Mouse (Mus musculus) embryonic facial prominence, embryonic 14.5 days (tissue): ENCODE data around the gene Pola2. TPM values are rescaled to one million over a fixed set of nuclear protein-coding genes. Genes with fewer than 3 reads are reported as not detected.

Experiments
- ATAC-seq: fragments of 200-750 bp; cut with Nextera tagmentation; 2 replicates; pipeline ENCODE4 v1.8.0; 2017; ENCODE audit warnings: low read depth, moderate number of reproducible peaks, moderate TSS enrichment
- DNase-seq: peaks from one replicate; pipeline ENCODE4 v3.0.0-alpha.2; 2015; ENCODE audit warnings: low spot score
- H3K27ac ChIP-seq: fragments of 300-500 bp; sonication (generic); replicated peaks from 2 replicates; pipeline ENCODE4 v1.5.1; 2014; ENCODE audit warnings: low read depth, mild to moderate bottlenecking, low read length, moderate library complexity
- H3K27me3 ChIP-seq: fragments of 300-500 bp; sonication (generic); replicated peaks from 2 replicates; pipeline ENCODE4 v1.6.1; 2014; ENCODE audit warnings: low read length; ENCODE audit not compliant: control insufficient read depth, insufficient read depth
- H3K36me3 ChIP-seq: fragments of 300-500 bp; sonication (generic); 2 replicates; pipeline ENCODE4 v1.6.1; 2014; ENCODE audit warnings: low read length, mixed read lengths; ENCODE audit not compliant: control insufficient read depth, insufficient read depth
- H3K4me1 ChIP-seq: fragments of 300-500 bp; sonication (generic); 2 replicates; pipeline ENCODE4 v1.6.1; 2014; ENCODE audit warnings: antibody characterized with exemption, low read length; ENCODE audit not compliant: control insufficient read depth, insufficient read depth
- H3K4me2 ChIP-seq: fragments of 300-500 bp; sonication (generic); 2 replicates; pipeline ENCODE4 v1.6.1; 2014; ENCODE audit warnings: low read depth, mild to moderate bottlenecking, low read length, moderate library complexity, mixed read lengths
- H3K4me3 ChIP-seq: fragments of 300-500 bp; sonication (generic); 2 replicates; pipeline ENCODE4 v1.5.1; 2014; ENCODE audit warnings: low read depth, mild to moderate bottlenecking, low read length
- H3K9ac ChIP-seq: fragments of 300-500 bp; sonication (generic); 2 replicates; pipeline ENCODE4 v1.6.1; 2014; ENCODE audit warnings: low read depth, mild to moderate bottlenecking, low read length, moderate library complexity, mixed read lengths
- H3K9me3 ChIP-seq: fragments of 300-500 bp; sonication (generic); 2 replicates; pipeline ENCODE4 v1.6.1; 2016; ENCODE audit warnings: low read length; ENCODE audit not compliant: control insufficient read depth
- WGBS: fragments of 180-500 bp; shearing (Covaris S2); extraction: QIAGEN DNeasy Blood & Tissue Kit; methylation state at CpG from one replicate; pipeline ENCODE4 v1.1.7; 2014; 5-methylcytosine and 5-hydroxymethylcytosine counted together
- polyA plus RNA-seq: library from polyadenylated mRNA; unstranded; fragments of >200 nt; fragmentation: Nextera tagmentation; extraction: Ambion mirVana; gene quantifications from 2 replicates; pipeline ENCODE4 v1.2.1, GENCODE M21; 2014

Gene Pola2
- polyA plus RNA-seq, 1 experiment from 2014 or later = 59.1 TPM

DNA sequence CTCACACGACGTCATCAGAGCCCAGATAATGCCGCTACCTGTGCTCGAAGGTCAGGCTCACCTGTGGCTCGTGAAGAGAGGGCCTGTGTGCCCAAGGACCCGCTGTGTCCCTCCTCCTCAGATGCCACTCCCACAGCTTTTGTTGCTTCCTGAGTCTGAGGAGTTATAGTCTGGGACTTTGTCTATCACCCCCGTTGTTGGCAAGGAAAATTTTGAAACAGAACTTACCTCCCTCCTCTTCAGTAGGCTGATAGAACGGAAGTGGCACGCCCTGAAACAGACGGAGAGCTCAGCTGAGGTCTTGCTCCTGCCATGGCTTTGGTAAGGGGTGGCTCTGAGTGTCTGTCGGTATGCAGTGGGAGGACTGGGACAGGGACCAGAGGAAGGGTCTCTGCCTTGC is 13.8 kb downstream of the Pola2 start:
- WGBS = 95% methylated on average over 11 of the region's 11 CpGs
- peaks cover 89% of the 10 kb centered on the region for H3K36me3 ChIP-seq

DNA sequence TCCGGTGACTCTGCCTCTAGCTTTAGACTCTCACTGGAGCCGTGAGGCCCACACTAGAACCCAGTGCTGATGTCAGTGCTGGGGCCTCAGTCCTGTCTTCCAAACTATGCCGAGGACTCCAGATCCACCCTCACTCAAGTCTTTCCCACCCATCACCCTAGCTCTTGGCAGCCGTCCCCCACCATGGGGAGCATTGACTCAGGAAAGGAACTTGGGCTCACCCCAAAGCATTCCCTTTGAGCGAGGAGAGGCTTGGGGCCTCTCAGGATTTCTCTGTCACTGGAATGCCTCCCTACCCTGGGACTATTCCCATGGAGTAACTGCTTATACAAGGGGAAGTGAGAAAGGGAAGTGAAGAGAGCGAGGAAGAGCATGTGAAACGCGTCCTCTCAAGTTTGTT is 18.1 kb downstream of the Pola2 start:
- Histone ChIP-seq H3K9me3 (no peaks in the 10 kb centered on the region), H3K27ac (peak overlapping the region; percentile 3; the same call in 1 of the 2 replicates), H3K36me3 (peaks cover 64% of the 10 kb centered on the region), H3K4me1 (peaks cover 3% of the 10 kb centered on the region; the same call in 1 of the 2 replicates), H3K4me3 (no peak overlapping the region), H3K27me3 (no peaks in the 10 kb centered on the region), H3K4me2 (no peak overlapping the region), H3K9ac (no peak overlapping the region)
- ATAC-seq (no peak), DNase-seq (no peak)
- WGBS = 73% methylated on average over 8 of the region's 8 CpGs

More for the DNA sequence above, 13.8 kb downstream of the Pola2 start:
- no peak overlapping the region for H3K9ac ChIP-seq
- no peak overlapping the region for H3K4me3 ChIP-seq
- no peak overlapping the region for H3K27ac ChIP-seq
- ATAC-seq (no peak), DNase-seq (no peak)
- H3K27me3 ChIP-seq = no peaks in the 10 kb centered on the region
- 0 out of 2 replicates have a peak, but pooled peaks cover 3% of the 10 kb centered on the region for H3K4me1 ChIP-seq
- H3K4me2 ChIP-seq = no peak overlapping the region
- H3K9me3 ChIP-seq = no peaks in the 10 kb centered on the region

DNA sequence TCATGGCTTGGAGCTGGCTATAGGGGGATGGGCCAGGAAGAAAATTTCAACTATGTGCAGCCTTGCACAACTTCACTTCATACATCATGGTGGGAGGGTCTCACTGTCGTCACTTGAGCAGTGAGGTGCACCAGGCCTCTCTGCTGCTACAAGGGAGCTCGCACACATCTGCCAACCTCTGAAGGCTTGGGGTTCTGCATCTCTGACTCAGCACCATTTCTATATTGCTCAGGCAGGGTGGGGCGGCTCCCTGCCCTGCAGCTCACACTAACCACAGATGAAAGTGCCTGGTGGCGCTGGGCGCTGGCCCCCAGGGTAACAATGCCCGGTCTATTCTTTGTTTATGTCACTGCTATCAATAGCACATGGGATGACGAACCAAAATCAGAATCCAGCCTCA is 19.0 kb downstream of the Pola2 start:
- DNase-seq (peak; percentile 74), ATAC-seq (peak; percentile 30)
- H3K4me2 ChIP-seq = no peak overlapping the region
- H3K9ac ChIP-seq = no peak overlapping the region
- WGBS = 69% methylated on average over 7 of the region's 7 CpGs
- H3K27me3 ChIP-seq = no peaks in the 10 kb centered on the region
- no peak overlapping the region for H3K4me3 ChIP-seq
- H3K4me1 ChIP-seq = peaks cover 8% of the 10 kb centered on the region; the same call in 1 of the 2 replicates
- H3K27ac ChIP-seq = no peak overlapping the region; the same call in 1 of the 2 replicates
- H3K9me3 ChIP-seq = no peaks in the 10 kb centered on the region
- H3K36me3 ChIP-seq = peaks cover 55% of the 10 kb centered on the region

DNA sequence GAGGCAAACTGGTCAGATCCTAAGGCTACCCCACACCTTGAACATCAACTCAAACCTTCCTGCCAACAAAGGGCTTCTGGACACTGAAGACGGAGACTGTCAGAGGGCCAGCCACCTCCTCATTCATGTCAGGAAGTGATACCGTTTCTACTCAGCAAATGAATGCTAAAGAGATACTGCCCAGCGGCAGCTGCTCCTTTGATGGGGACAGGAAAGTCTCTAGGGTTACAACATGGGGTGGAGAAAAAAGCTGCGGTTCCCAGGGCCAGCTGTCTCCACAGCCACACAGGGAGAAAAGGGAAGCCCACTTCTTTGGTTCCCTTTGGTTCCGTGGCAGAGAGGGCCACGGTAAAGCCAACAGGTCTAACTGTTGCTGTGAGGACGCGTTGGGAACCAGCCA is 19.9 kb downstream of the Pola2 start:
- H3K4me3 ChIP-seq = no peak overlapping the region
- H3K27me3 ChIP-seq = no peaks in the 10 kb centered on the region
- DNase-seq = no peak
- H3K27ac ChIP-seq = peak overlapping the region; percentile 22; the same call in 1 of the 2 replicates
- peaks cover 46% of the 10 kb centered on the region for H3K36me3 ChIP-seq
- no peak for ATAC-seq
- H3K4me1 ChIP-seq = peaks cover 8% of the 10 kb centered on the region; the same call in 1 of the 2 replicates
- no peak overlapping the region for H3K9ac ChIP-seq
- H3K9me3 ChIP-seq = no peaks in the 10 kb centered on the region
- H3K4me2 ChIP-seq = no peak overlapping the region
- WGBS = 66% methylated on average over 8 of the region's 8 CpGs

DNA sequence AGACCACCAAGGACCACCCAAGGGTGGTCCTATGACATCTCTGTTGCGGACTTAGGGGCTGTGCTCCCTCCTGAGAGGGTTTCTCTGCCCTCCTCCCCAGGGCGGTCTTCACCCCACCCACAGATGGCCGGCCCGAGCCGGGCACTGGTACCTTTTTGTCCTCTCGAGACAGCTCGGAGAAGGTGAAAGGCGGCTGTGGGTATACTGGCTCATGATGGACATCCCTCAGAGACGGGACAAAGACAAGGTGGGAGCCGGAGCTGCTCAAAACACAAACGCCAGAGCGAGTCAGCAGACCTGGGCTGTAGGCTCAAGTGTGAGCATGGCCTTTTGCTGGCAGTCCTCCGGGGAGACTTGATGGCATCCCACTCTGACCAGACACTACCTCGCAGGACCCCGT is 20.6 kb downstream of the Pola2 start:
- no peak overlapping the region for H3K27ac ChIP-seq
- no peak overlapping the region for H3K4me2 ChIP-seq
- 92% methylated on average over 15 of the region's 15 CpGs for WGBS
- ATAC-seq (no peak), DNase-seq (no peak)
- no peak overlapping the region for H3K9ac ChIP-seq
- no peaks in the 10 kb centered on the region for H3K9me3 ChIP-seq
- H3K4me1 ChIP-seq = peaks cover 8% of the 10 kb centered on the region; the same call in 1 of the 2 replicates
- peaks cover 40% of the 10 kb centered on the region for H3K36me3 ChIP-seq
- H3K27me3 ChIP-seq = no peaks in the 10 kb centered on the region
- H3K4me3 ChIP-seq = no peak overlapping the region

DNA sequence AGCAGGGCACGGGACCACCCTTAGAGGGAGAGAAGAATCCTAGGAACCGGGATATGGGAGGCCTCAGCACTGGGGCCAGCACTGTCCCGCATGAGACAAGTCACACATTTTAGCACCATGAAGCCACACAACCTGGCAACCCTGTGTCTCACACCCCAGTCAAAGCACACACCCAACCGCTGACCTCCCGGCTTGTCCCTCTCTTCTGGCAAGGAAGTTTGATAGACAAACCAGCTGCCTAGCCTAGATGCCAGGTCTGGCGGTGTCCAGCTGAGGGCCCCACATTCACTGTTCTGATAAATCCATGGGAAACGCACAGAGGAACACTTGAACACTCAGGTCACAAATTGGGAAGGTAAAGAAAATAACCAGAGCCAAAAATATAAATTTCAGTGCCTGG is 21.4 kb downstream of the Pola2 start:
- ATAC-seq = no peak
- H3K27ac ChIP-seq = no peak overlapping the region
- H3K27me3 ChIP-seq = no peaks in the 10 kb centered on the region
- no peak overlapping the region for H3K4me3 ChIP-seq
- H3K9me3 ChIP-seq = no peaks in the 10 kb centered on the region
- no peak overlapping the region for H3K4me2 ChIP-seq
- peaks cover 32% of the 10 kb centered on the region for H3K36me3 ChIP-seq
- no peak overlapping the region for H3K9ac ChIP-seq
- WGBS = 88% methylated on average over 7 of the region's 7 CpGs
- DNase-seq = no peak
- peaks cover 13% of the 10 kb centered on the region for H3K4me1 ChIP-seq

DNA sequence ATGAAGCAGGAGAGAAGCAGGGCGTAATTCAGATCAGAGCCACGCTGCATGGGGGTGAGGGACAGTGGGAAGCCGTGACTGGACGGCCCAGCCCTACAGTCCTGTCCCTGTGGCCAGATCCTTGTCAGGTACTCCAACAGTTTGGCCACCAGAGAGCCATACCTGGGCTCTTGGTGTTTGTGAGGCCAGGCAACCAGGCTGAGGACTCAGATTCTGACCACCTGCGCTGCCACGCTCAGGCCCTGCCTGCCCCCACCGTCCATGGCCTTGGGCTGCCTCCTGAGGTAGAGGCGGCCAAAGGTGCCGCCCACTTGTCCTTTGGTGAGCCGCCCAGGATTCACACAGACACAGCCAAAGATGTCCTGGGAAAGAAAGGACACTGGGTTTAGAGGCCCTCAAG is 23.3 kb downstream of the Pola2 start:
- no peaks in the 10 kb centered on the region for H3K9me3 ChIP-seq
- peaks cover 16% of the 10 kb centered on the region for H3K36me3 ChIP-seq
- peak overlapping the region; percentile 75 for H3K27ac ChIP-seq
- H3K9ac ChIP-seq = no peak overlapping the region
- no peak overlapping the region for H3K4me3 ChIP-seq
- no peak for DNase-seq
- H3K27me3 ChIP-seq = no peaks in the 10 kb centered on the region
- no peak for ATAC-seq
- peaks cover 16% of the 10 kb centered on the region for H3K4me1 ChIP-seq
- 88% methylated on average over 10 of the region's 10 CpGs for WGBS
- H3K4me2 ChIP-seq = no peak overlapping the region

DNA sequence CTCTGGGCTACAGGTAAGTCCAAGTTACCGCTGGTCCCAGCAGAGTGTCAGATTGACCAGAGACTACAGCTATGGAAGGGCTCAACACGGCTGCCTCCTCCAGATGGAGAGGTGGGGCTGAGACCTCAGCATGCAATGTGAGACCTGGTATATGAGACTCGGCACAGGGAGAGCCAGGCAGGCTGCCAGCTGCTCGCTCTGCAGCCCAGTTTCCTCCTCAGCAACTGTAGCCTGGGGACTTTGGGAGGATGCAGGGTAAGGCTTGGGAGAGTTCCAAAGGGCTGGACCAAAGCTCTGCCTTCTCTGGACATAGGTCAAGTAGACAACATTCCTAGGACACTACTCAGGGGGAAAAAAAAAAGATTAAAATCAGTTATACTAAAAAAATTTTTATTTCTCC is 23.8 kb downstream of the Pola2 start:
- H3K36me3 ChIP-seq = peaks cover 13% of the 10 kb centered on the region
- peak; percentile 82 for ATAC-seq
- WGBS = 45% methylated on average over 4 of the region's 4 CpGs

DNA sequence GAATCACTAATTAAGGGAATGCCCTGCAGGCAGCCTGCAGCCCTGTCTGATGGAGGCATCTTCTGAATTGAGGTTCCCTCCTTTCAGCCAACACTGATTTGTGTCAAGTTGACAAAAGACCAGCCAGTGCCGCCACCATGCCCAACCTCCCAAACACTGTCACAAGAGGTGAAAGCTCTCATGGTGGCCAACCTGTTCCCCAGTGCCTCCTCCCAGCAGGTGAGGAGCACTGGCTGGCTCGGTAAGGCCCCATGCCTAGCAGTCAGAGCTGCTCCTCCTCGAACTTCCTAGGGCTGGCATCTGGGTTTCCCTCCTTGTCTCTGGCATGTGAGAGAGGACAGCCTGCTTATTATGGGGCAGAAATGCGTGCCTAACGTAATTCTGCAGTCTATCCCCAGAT is 24.3 kb downstream of the Pola2 start:
- ATAC-seq = no peak
- H3K4me3 ChIP-seq = no peak overlapping the region
- H3K4me2 ChIP-seq = no peak overlapping the region
- no peaks in the 10 kb centered on the region for H3K9me3 ChIP-seq
- no peaks in the 10 kb centered on the region for H3K27me3 ChIP-seq
- 64% methylated on average over 5 of the region's 5 CpGs for WGBS
- peak overlapping the region; percentile 75 for H3K27ac ChIP-seq
- peaks cover 9% of the 10 kb centered on the region for H3K36me3 ChIP-seq
- no peak overlapping the region for H3K9ac ChIP-seq
- H3K4me1 ChIP-seq = peaks cover 22% of the 10 kb centered on the region
- DNase-seq = no peak

More for the DNA sequence above, 23.8 kb downstream of the Pola2 start:
- Histone ChIP-seq H3K27me3 (no peaks in the 10 kb centered on the region), H3K9me3 (no peaks in the 10 kb centered on the region), H3K9ac (no peak overlapping the region), H3K4me3 (no peak overlapping the region), H3K4me2 (no peak overlapping the region), H3K27ac (peak overlapping the region; percentile 75), H3K4me1 (peaks cover 20% of the 10 kb centered on the region)
- peak; percentile 89 for DNase-seq
